Mouse (Mus musculus): Measurements from ENCODE around the gene Epb41l3. TPM values are rescaled to one million over a fixed set of nuclear protein-coding genes. Genes with fewer than 3 reads are reported as not detected.
A peak's percentile ranks its signal among the peaks of the same experiment; 100 is the strongest.

Epb41l3 gene
- polyA plus RNA-seq, 1 experiment from 2014 or later, result 85.5 TPM

DNA sequence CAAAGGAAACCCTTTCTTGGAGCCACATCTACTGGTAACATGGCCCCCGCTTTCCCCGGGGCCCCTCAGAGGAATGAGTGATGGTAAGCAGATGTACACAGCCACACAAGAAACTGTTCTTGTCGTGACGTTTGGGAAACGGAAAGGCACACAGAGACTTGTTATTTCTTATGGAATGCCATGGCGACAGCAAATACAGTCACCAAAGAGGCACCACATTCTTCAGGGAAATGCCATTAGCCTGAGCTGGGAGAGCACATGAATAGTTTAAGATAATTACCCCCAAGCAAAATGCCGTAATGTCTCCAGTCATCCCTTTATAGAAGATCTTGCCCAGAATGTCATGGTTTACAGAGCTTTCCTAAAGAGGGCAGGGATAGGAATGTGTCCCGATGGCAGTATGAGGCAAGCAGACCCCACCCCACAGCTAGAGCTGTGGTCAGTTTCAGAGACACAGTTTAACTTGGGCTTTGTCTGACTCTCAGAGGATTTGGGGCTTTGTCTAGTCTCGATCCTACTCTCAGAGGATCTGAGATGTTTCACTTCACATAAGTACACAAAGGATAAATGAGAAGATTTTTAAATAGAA, 152.0 kb downstream of the Epb41l3 start:
- no peaks in the 10 kb centered on the region for H3K9me3 ChIP-seq (ENCODE audit: control insufficient read depth, low read length)
- no peak for ATAC-seq (ENCODE audit: low FRiP score)
- no peak overlapping the region for H3K27ac ChIP-seq (ENCODE audit: low read depth, low read length)
- H3K27me3 ChIP-seq (ENCODE audit: control insufficient read depth, insufficient read depth, low read length), result no peaks in the 10 kb centered on the region
- no peaks in the 10 kb centered on the region for H3K36me3 ChIP-seq (ENCODE audit: control insufficient read depth, insufficient read depth, low read length)
- DNase-seq (ENCODE audit: low spot score), result no peak
- WGBS, result 75% methylated on average over 9 of the region's 9 CpGs
- H3K4me1 ChIP-seq (replicated peaks; ENCODE audit: control insufficient read depth, insufficient read depth, low read length), result 0 out of 2 replicates have a peak, but pooled peaks cover 3% of the 10 kb centered on the region
- H3K4me2 ChIP-seq (replicated peaks; ENCODE audit: low read depth, low read length), result no peak overlapping the region
- H3K9ac ChIP-seq (ENCODE audit: low read depth, low read length), result no peak overlapping the region
- no peak overlapping the region for H3K4me3 ChIP-seq (ENCODE audit: low read depth, low read length)

DNA sequence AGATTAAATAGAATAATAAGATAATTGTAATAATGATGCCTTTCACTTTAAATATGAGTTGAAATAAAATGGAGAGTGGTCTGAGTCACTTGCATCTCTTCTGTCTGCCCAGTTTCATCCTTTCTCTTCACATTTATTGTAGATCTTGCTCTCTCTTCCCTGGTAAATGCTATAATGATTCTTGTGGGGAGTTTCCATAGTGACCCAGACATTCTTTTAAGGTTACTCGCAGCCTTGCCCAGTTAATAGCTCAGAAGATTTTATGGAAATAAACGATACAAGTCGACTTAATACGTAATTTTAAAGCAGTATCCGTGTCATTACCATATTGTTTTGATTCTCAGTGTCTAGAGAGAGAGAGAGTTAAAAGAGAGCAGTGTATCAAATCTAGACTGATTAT, 154.0 kb downstream of the Epb41l3 start:
- Histone ChIP-seq H3K36me3 (ENCODE audit: control insufficient read depth, insufficient read depth, low read length) (no peaks in the 10 kb centered on the region), H3K4me2 (replicated peaks; ENCODE audit: low read depth, low read length) (no peak overlapping the region), H3K9me3 (ENCODE audit: control insufficient read depth, low read length) (no peaks in the 10 kb centered on the region), H3K4me1 (replicated peaks; ENCODE audit: control insufficient read depth, insufficient read depth, low read length) (0 out of 2 replicates have a peak, but pooled peaks cover 3% of the 10 kb centered on the region), H3K27ac (ENCODE audit: low read depth, low read length) (no peak overlapping the region), H3K4me3 (ENCODE audit: low read depth, low read length) (no peak overlapping the region), H3K27me3 (ENCODE audit: control insufficient read depth, insufficient read depth, low read length) (no peaks in the 10 kb centered on the region), H3K9ac (ENCODE audit: low read depth, low read length) (no peak overlapping the region)
- DNase-seq (ENCODE audit: low spot score) (no peak), ATAC-seq (ENCODE audit: low FRiP score) (no peak)
- 87% methylated on average over 5 of the region's 5 CpGs for WGBS

DNA sequence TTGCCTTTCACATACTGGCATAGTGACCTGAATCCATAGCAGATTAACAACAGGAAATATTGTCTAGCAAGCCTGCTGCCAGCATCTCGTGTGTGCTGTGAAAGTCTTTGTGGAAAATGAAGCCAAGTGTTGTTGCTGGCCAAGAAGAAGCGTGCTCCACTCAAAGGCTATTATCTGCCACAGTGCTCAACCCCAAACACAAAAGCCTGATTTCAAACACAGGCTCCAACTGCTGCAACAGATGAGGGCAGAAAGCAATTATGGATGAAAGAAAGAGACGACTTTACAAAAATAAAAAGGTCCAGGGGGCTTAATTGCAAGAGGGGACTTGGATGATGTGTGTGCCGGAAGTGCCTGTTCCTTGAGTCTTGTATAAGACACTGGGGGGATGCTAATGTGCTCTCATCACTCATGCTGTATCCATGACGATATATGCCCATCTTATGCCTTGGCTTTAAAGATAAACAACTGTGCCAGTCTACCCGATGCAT, 154.7 kb downstream of the Epb41l3 start:
- Histone ChIP-seq H3K9me3 (ENCODE audit: control insufficient read depth, low read length) (no peaks in the 10 kb centered on the region), H3K27me3 (ENCODE audit: control insufficient read depth, insufficient read depth, low read length) (no peaks in the 10 kb centered on the region), H3K27ac (ENCODE audit: low read depth, low read length) (0 out of 2 replicates have a peak overlapping the region, but pooled peaks have one; percentile 24), H3K9ac (ENCODE audit: low read depth, low read length) (no peak overlapping the region), H3K4me2 (replicated peaks; ENCODE audit: low read depth, low read length) (no peak overlapping the region), H3K36me3 (ENCODE audit: control insufficient read depth, insufficient read depth, low read length) (no peaks in the 10 kb centered on the region), H3K4me1 (replicated peaks; ENCODE audit: control insufficient read depth, insufficient read depth, low read length) (0 out of 2 replicates have a peak, but pooled peaks cover 3% of the 10 kb centered on the region), H3K4me3 (ENCODE audit: low read depth, low read length) (no peak overlapping the region)
- DNase-seq (ENCODE audit: low spot score) (no peak), ATAC-seq (ENCODE audit: low FRiP score) (0 out of 2 replicates have a peak, but pooled peaks have one; percentile 43)
- WGBS, result 50% methylated on average over 6 of the region's 6 CpGs

GRCm38 (mm10) chr17:69231360-69231759, 155.9 kb downstream of the Epb41l3 start:
- ATAC-seq (ENCODE audit: low FRiP score), result peak; percentile 62
- no peak overlapping the region for H3K27ac ChIP-seq (ENCODE audit: low read depth, low read length)
- 0 out of 2 replicates have a peak, but pooled peaks cover 3% of the 10 kb centered on the region for H3K4me1 ChIP-seq (replicated peaks; ENCODE audit: control insufficient read depth, insufficient read depth, low read length)

DNA sequence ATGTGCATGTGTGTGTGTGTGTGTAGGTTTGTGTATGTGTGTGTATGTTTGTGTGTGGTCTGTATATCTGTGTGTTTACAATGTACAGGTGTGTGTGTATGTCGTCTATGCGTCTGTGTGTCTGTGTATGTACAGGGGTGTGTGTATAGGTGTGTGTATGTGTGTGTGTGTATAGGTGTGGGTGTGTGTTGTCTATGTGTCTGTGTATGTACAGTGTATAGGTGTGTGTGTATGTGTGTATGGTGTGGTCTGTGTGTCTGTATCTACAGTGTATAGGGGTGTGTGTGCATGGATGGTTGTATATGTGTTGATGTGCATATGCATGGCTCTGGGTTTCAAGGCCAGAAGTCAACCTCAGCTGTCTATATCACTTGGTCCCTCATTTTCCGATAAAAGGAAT, 161.7 kb downstream of the Epb41l3 start:
- H3K9me3 ChIP-seq (ENCODE audit: control insufficient read depth, low read length), result no peaks in the 10 kb centered on the region
- ATAC-seq (ENCODE audit: low FRiP score), result no peak
- H3K4me3 ChIP-seq (ENCODE audit: low read depth, low read length), result no peak overlapping the region
- no peak for DNase-seq (ENCODE audit: low spot score)
- H3K9ac ChIP-seq (ENCODE audit: low read depth, low read length), result no peak overlapping the region
- 95% methylated on average over 3 of the region's 3 CpGs for WGBS
- no peak overlapping the region for H3K27ac ChIP-seq (ENCODE audit: low read depth, low read length)
- H3K36me3 ChIP-seq (ENCODE audit: control insufficient read depth, insufficient read depth, low read length), result no peaks in the 10 kb centered on the region
- H3K4me1 ChIP-seq (replicated peaks; ENCODE audit: control insufficient read depth, insufficient read depth, low read length), result no peaks in the 10 kb centered on the region
- no peaks in the 10 kb centered on the region for H3K27me3 ChIP-seq (ENCODE audit: control insufficient read depth, insufficient read depth, low read length)
- H3K4me2 ChIP-seq (replicated peaks; ENCODE audit: low read depth, low read length), result no peak overlapping the region

More at GRCm38 (mm10) chr17:69231360-69231759, 155.9 kb downstream of the Epb41l3 start:
- Histone ChIP-seq H3K4me2 (replicated peaks; ENCODE audit: low read depth, low read length) (no peak overlapping the region), H3K4me3 (ENCODE audit: low read depth, low read length) (no peak overlapping the region), H3K27me3 (ENCODE audit: control insufficient read depth, insufficient read depth, low read length) (no peaks in the 10 kb centered on the region), H3K36me3 (ENCODE audit: control insufficient read depth, insufficient read depth, low read length) (no peaks in the 10 kb centered on the region), H3K9me3 (ENCODE audit: control insufficient read depth, low read length) (no peaks in the 10 kb centered on the region), H3K9ac (ENCODE audit: low read depth, low read length) (no peak overlapping the region)
- WGBS, result 77% methylated on average over 5 of the region's 5 CpGs
- DNase-seq (ENCODE audit: low spot score), result peak; percentile 36

GRCm38 (mm10) chr17:69238810-69239373, 163.4 kb downstream of the Epb41l3 start:
- WGBS, result 93% methylated on average over 4 of the region's 4 CpGs
- ATAC-seq (ENCODE audit: low FRiP score), result no peak

GRCm38 (mm10) chr17:69239423-69239822, 163.9 kb downstream of the Epb41l3 start:
- no peak overlapping the region for H3K4me2 ChIP-seq (replicated peaks; ENCODE audit: low read depth, low read length)
- ATAC-seq (ENCODE audit: low FRiP score) (no peak), DNase-seq (ENCODE audit: low spot score) (no peak)
- H3K9me3 ChIP-seq (ENCODE audit: control insufficient read depth, low read length), result no peaks in the 10 kb centered on the region
- H3K27ac ChIP-seq (ENCODE audit: low read depth, low read length), result no peak overlapping the region
- no peaks in the 10 kb centered on the region for H3K4me1 ChIP-seq (replicated peaks; ENCODE audit: control insufficient read depth, insufficient read depth, low read length)
- 80% methylated on average over 6 of the region's 6 CpGs for WGBS
- no peaks in the 10 kb centered on the region for H3K27me3 ChIP-seq (ENCODE audit: control insufficient read depth, insufficient read depth, low read length)
- H3K36me3 ChIP-seq (ENCODE audit: control insufficient read depth, insufficient read depth, low read length), result no peaks in the 10 kb centered on the region
- no peak overlapping the region for H3K9ac ChIP-seq (ENCODE audit: low read depth, low read length)
- H3K4me3 ChIP-seq (ENCODE audit: low read depth, low read length), result no peak overlapping the region

More at GRCm38 (mm10) chr17:69238810-69239373, 163.4 kb downstream of the Epb41l3 start:
- no peak overlapping the region for H3K4me2 ChIP-seq (replicated peaks; ENCODE audit: low read depth, low read length)
- no peaks in the 10 kb centered on the region for H3K36me3 ChIP-seq (ENCODE audit: control insufficient read depth, insufficient read depth, low read length)
- no peaks in the 10 kb centered on the region for H3K27me3 ChIP-seq (ENCODE audit: control insufficient read depth, insufficient read depth, low read length)
- no peak for DNase-seq (ENCODE audit: low spot score)
- no peak overlapping the region for H3K9ac ChIP-seq (ENCODE audit: low read depth, low read length)
- no peaks in the 10 kb centered on the region for H3K4me1 ChIP-seq (replicated peaks; ENCODE audit: control insufficient read depth, insufficient read depth, low read length)
- H3K9me3 ChIP-seq (ENCODE audit: control insufficient read depth, low read length), result no peaks in the 10 kb centered on the region
- H3K4me3 ChIP-seq (ENCODE audit: low read depth, low read length), result no peak overlapping the region
- no peak overlapping the region for H3K27ac ChIP-seq (ENCODE audit: low read depth, low read length)

GRCm38 (mm10) chr17:69255834-69256233, 180.4 kb downstream of the Epb41l3 start:
- no peaks in the 10 kb centered on the region for H3K4me1 ChIP-seq (replicated peaks; ENCODE audit: control insufficient read depth, insufficient read depth, low read length)
- no peak overlapping the region for H3K4me3 ChIP-seq (ENCODE audit: low read depth, low read length)
- no peak overlapping the region for H3K4me2 ChIP-seq (replicated peaks; ENCODE audit: low read depth, low read length)
- no peak overlapping the region for H3K27ac ChIP-seq (ENCODE audit: low read depth, low read length)
- H3K9ac ChIP-seq (ENCODE audit: low read depth, low read length), result no peak overlapping the region
- ATAC-seq (ENCODE audit: low FRiP score) (no peak), DNase-seq (ENCODE audit: low spot score) (no peak)
- no peaks in the 10 kb centered on the region for H3K9me3 ChIP-seq (ENCODE audit: control insufficient read depth, low read length)
- no peaks in the 10 kb centered on the region for H3K36me3 ChIP-seq (ENCODE audit: control insufficient read depth, insufficient read depth, low read length)
- 80% methylated on average over 9 of the region's 9 CpGs for WGBS
- H3K27me3 ChIP-seq (ENCODE audit: control insufficient read depth, insufficient read depth, low read length), result no peaks in the 10 kb centered on the region

GRCm38 (mm10) chr17:69256441-69256840, 181.0 kb downstream of the Epb41l3 start:
- H3K27me3 ChIP-seq (ENCODE audit: control insufficient read depth, insufficient read depth, low read length), result no peaks in the 10 kb centered on the region
- H3K9ac ChIP-seq (ENCODE audit: low read depth, low read length), result no peak overlapping the region
- H3K4me1 ChIP-seq (replicated peaks; ENCODE audit: control insufficient read depth, insufficient read depth, low read length), result no peaks in the 10 kb centered on the region
- 55% methylated on average over 9 of the region's 9 CpGs for whole genome bisulfite sequencing
- ATAC-seq (ENCODE audit: low FRiP score) (0 out of 2 replicates have a peak, but pooled peaks have one; percentile 30), DNase-seq (ENCODE audit: low spot score) (peak; percentile 48)
- no peak overlapping the region for H3K27ac ChIP-seq (ENCODE audit: low read depth, low read length)
- no peaks in the 10 kb centered on the region for H3K9me3 ChIP-seq (ENCODE audit: control insufficient read depth, low read length)
- no peak overlapping the region for H3K4me3 ChIP-seq (ENCODE audit: low read depth, low read length)
- no peaks in the 10 kb centered on the region for H3K36me3 ChIP-seq (ENCODE audit: control insufficient read depth, insufficient read depth, low read length)
- no peak overlapping the region for H3K4me2 ChIP-seq (replicated peaks; ENCODE audit: low read depth, low read length)

Measured in hindbrain, embryonic 11.5 days (tissue).